Mouse (Mus musculus) E14TG2a.4 (cell line): ENCODE results near the gene Prok1.

Experiments
- CTCF ChIP-seq: conservative IDR thresholded peaks from 2 replicates; pipeline ENCODE4 v1.5.1; 2014; ENCODE audit warnings: low read length
- POU5F1 ChIP-seq: IDR thresholded peaks from 2 replicates; pipeline ENCODE4 v1.6.1; 2014; ENCODE audit warnings: low read length, borderline replicate concordance

DNA sequence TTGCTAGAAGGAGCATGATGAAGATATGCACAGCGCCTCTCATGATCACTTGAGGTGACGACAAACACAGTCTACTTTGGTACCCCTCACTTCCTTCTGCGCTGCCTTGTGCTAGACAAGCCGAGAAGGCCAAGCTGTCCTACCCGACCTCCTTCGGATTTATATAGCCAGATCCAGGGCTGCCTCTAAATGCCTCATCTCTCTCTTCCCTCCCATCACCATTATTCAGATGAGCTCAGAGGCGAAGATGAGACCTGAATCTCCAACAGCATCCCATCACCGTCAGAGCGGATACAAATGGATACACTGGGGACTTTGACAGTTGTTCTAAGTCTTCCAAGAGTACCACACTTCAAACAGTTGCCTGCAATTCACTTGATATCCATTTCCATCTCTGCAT is at the start of gene Prok1:
- TF ChIP-seq POU5F1 (no peak), CTCF (no peak)
